Comparison of ENCODE assay signal across 18 mouse cellular contexts in genomic region chr7:114852387-114852786, GRCm38 (mm10).
A peak's percentile ranks its signal among the peaks of the same experiment; 100 is the strongest.
DNase-seq lines count a peak whose midpoint lies in the region; ATAC-seq and TF ChIP-seq lines count a peak whose summit lies in the region.
"Had no signal": no experiment of that assay in that cellular context is flagged by ENCODE, and none has a peak within 500 bp of the region (broad histone marks: within the 10 kb centered on the region; RNA-seq: fewer than 3 reads in every experiment).

No protein-coding gene starts in this region.

- no peak for ATAC-seq in lung, embryonic 14.5 days (ENCODE audit: insufficient read depth)
- peak; percentile 66 for ATAC-seq in intestine, postnatal 0 days
- ATAC-seq: forebrain, embryonic 15.5 days had no signal

- H3K4me1 ChIP-seq in kidney, adult 2 months (ENCODE audit: control insufficient read depth, insufficient read depth, low read length), result no peaks in the 10 kb centered on the region
- no peaks in the 10 kb centered on the region for H3K4me1 ChIP-seq in lung, embryonic 14.5 days (ENCODE audit: insufficient read depth)
- H3K4me1 ChIP-seq in intestine, postnatal 0 days (replicated peaks; ENCODE audit: control insufficient read depth, insufficient read depth, low read length), result peaks cover 9% of the 10 kb centered on the region; the same call in 1 of the 2 replicates
- H3K4me1 ChIP-seq: embryonic facial prominence, embryonic 12.5 days; forebrain, embryonic 15.5 days had no signal

- no peak for TF ChIP-seq CTCF in kidney, adult 2 months (conservative IDR thresholded peaks at IDR 0.05; ENCODE audit: insufficient read depth, insufficient read length, low read depth, low read length)
- no peak for TF ChIP-seq CTCF in lung, embryonic 14.5 days (IDR thresholded peaks at IDR 0.05; ENCODE audit: low read depth)
- no peak for TF ChIP-seq CTCF in intestine, postnatal 0 days (IDR thresholded peaks at IDR 0.05; ENCODE audit: low read depth)

- 62% methylated on average over 3 of the region's 3 CpGs for WGBS in kidney, adult 2 months
- 63% methylated on average over 3 of the region's 3 CpGs for WGBS in lung, embryonic 14.5 days
- WGBS in intestine, postnatal 0 days, result 42% methylated on average over 3 of the region's 3 CpGs

- H3K27ac ChIP-seq in kidney, adult 2 months (ENCODE audit: insufficient read depth, low read depth, low read length), result no peak overlapping the region
- no peak overlapping the region for H3K27ac ChIP-seq in lung, embryonic 14.5 days (ENCODE audit: low read depth)
- peak overlapping the region; percentile 0; the same call in 1 of the 2 replicates for H3K27ac ChIP-seq in intestine, postnatal 0 days (ENCODE audit: low read depth, low read length)
- H3K27ac ChIP-seq: embryonic facial prominence, embryonic 12.5 days; forebrain, embryonic 15.5 days; heart, adult 2 months; heart, embryonic 15.5 days; hindbrain, embryonic 14.5 days had no signal

- TF ChIP-seq POLR2A in kidney, adult 2 months (IDR thresholded peaks at IDR 0.05; ENCODE audit: low read depth, low read length), result no peak

- H3K36me3 ChIP-seq in kidney, adult 2 months (ENCODE audit: control insufficient read depth, insufficient read depth, low read length), result no peaks in the 10 kb centered on the region
- H3K36me3 ChIP-seq in lung, embryonic 14.5 days (ENCODE audit: insufficient read depth), result no peaks in the 10 kb centered on the region
- no peaks in the 10 kb centered on the region for H3K36me3 ChIP-seq in intestine, postnatal 0 days (ENCODE audit: control insufficient read depth, insufficient read depth)
- H3K36me3 ChIP-seq: embryonic facial prominence, embryonic 12.5 days; forebrain, embryonic 15.5 days; heart, embryonic 15.5 days had no signal

- H3K4me3 ChIP-seq in kidney, adult 2 months (ENCODE audit: insufficient read depth, low read depth, low read length), result no peak overlapping the region
- H3K4me3 ChIP-seq in lung, embryonic 14.5 days (ENCODE audit: low read depth, low read length), result no peak overlapping the region
- no peak overlapping the region for H3K4me3 ChIP-seq in intestine, postnatal 0 days (ENCODE audit: low read depth, low read length)
- H3K4me3 ChIP-seq: embryonic facial prominence, embryonic 12.5 days; forebrain, embryonic 15.5 days; heart, adult 2 months; heart, embryonic 15.5 days had no signal

- no peak overlapping the region for H3K9ac ChIP-seq in lung, embryonic 14.5 days
- H3K9ac ChIP-seq in intestine, postnatal 0 days (ENCODE audit: low read depth, low read length), result no peak overlapping the region
- H3K9ac ChIP-seq: embryonic facial prominence, embryonic 12.5 days; forebrain, embryonic 15.5 days; heart, embryonic 15.5 days; hindbrain, embryonic 14.5 days had no signal

- peak; percentile 28 for DNase-seq in kidney, adult 2 months
- no peak for DNase-seq in kidney, postnatal 10 days
- peak; percentile 47 for DNase-seq in lung, embryonic 14.5 days
- DNase-seq in lung, postnatal 36 days, result no peak
- no peak for DNase-seq in layer of hippocampus, adult 8-10 months (ENCODE audit: low spot score in 2 of 2)
- DNase-seq: adrenal gland, postnatal 14 days; cerebellum, adult 11-12 months; cerebellum, adult 9-10 months; cerebellum, postnatal 25 days; gastrocnemius, postnatal 14 days; heart, adult 2 months; heart, postnatal 14 days had no signal

- no peak overlapping the region for H3K4me2 ChIP-seq in lung, embryonic 14.5 days
- H3K4me2 ChIP-seq in intestine, postnatal 0 days (replicated peaks; ENCODE audit: low read depth), result no peak overlapping the region
- H3K4me2 ChIP-seq: embryonic facial prominence, embryonic 12.5 days; forebrain, embryonic 15.5 days; heart, embryonic 11.5 days; heart, embryonic 15.5 days; hindbrain, embryonic 14.5 days had no signal

- H3K9me3 ChIP-seq in lung, embryonic 14.5 days (ENCODE audit: low read depth, low read length), result no peaks in the 10 kb centered on the region
- no peaks in the 10 kb centered on the region for H3K9me3 ChIP-seq in intestine, postnatal 0 days (ENCODE audit: control insufficient read depth)
- H3K9me3 ChIP-seq: embryonic facial prominence, embryonic 12.5 days; forebrain, embryonic 15.5 days; heart, embryonic 15.5 days had no signal

- no peaks in the 10 kb centered on the region for H3K27me3 ChIP-seq in kidney, adult 2 months (replicated peaks; ENCODE audit: control insufficient read depth, insufficient read depth, low read length)
- no peaks in the 10 kb centered on the region for H3K27me3 ChIP-seq in lung, embryonic 14.5 days (ENCODE audit: insufficient read depth, low read length)
- no peaks in the 10 kb centered on the region for H3K27me3 ChIP-seq in intestine, postnatal 0 days (replicated peaks; ENCODE audit: control insufficient read depth, insufficient read depth, low read length)
- H3K27me3 ChIP-seq: embryonic facial prominence, embryonic 12.5 days; heart, embryonic 15.5 days had no signal

Comparison
In these comparisons a context has a peak if more than half of its experiments do, and no peak if none do; other contexts are left out.
1. DNase-seq: peak in kidney, adult 2 months (single experiment) and lung, embryonic 14.5 days (single experiment); none in kidney, postnatal 10 days (single experiment), lung, postnatal 36 days (single experiment) and layer of hippocampus, adult 8-10 months (0 of 2).